Mouse (Mus musculus) CD4-positive, CD25-positive, alpha-beta regulatory T cell, adult 2 months (primary cell): ENCODE measurements at regions not wholly inside any gene's neighbourhood (a gene's known extent, or its start where the extent isn't known, plus 50 kb on each side); places are given as distances from the start of the nearest gene placed in this dataset.

Experiments used
- DNase-seq: peaks from one replicate; pipeline ENCODE4 v3.0.0-alpha.2; 2012; ENCODE audit warnings: low read depth, low spot score

- peak; percentile 46 for DNase-seq
These were observed 88.2 kb upstream of the Fam3c start for GRCm38 (mm10) chr6:22444220-22444619.

DNA sequence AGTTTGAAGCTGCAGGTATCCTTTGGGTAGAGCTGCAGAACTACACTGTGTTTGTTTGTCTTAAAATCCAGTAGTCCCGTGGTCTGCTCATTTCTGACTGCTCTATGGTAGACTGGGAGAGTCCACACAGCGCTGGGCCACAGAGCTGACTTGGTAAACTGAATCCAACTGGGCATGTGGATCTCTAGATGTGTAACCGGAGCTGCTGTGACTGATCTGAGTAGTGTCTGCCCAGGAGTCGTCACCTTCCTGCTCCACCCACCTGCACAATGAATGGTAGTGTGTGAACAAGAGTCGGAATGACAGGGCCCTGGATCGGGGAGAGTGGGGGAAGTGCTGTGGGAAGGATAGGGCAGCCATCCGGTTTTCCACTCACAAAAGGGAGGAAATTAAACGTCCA is 87.5 kb upstream of the Fam3c start:
- DNase-seq = no peak

DNA sequence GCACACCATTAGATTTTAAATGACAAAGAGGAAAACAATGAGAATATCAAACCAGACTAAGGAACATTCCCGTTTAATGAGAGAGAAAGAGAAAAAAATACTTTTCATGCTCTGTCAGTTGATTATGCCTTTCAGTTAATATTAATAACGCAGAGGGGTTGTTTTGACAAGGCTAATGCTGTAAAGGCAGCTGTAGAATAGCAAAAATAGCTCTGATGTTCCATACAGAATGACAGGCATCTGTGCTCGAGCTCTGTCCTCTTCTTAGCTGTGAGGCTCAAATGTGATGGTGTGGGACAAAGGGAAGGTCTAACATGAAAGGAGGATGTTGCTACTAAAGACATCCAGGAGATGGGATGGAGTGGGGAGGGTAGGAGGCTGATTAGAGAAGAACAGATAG is 87.1 kb upstream of the Fam3c start:
- DNase-seq = no peak

GRCm38 (mm10) chr6:22442591-22442990 is 86.5 kb upstream of the Fam3c start:
- DNase-seq = no peak

DNA sequence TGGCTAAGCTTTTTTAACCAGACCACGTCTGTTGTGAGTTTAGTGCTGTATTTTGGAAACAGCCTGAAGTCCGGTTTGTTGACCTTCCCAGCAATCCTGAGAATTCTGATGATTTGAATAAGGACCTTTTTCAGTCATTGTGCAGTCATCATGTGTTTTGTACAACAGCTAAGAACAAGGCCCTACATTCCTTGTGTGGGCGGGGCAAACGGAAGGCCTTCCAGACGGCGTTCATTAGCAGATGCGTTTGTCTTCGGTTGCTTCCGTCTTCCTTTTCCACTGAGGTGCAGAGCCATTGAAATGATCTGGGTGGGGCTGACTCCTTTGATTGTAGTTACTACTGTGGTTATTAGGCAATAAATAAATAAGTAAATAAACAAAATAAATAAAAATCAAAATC is 83.8 kb upstream of the Fam3c start:
- DNase-seq = no peak

DNA sequence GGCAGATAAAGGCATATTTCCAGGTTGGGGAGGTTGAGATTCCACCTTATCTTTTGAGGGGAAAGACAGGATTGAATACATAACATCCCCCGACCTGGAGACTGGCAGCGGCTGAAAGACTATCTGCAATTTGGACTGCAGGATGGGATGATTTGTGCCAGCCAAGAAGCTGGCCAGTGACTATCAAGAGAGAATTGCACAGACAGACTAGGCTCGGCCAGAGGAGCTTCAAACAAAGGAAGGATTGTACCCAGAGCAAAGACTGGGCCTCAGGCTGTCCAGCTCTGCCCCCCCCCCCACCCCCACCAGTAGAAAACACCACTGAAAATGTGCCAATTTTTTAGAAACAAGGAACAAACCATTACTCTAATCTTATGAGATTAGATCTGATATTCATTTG is 73.0 kb upstream of the Fam3c start:
- DNase-seq = no peak

- DNase-seq = peak; percentile 81
These were observed 68.2 kb upstream of the Fam3c start for GRCm38 (mm10) chr6:22424161-22424807.

DNA sequence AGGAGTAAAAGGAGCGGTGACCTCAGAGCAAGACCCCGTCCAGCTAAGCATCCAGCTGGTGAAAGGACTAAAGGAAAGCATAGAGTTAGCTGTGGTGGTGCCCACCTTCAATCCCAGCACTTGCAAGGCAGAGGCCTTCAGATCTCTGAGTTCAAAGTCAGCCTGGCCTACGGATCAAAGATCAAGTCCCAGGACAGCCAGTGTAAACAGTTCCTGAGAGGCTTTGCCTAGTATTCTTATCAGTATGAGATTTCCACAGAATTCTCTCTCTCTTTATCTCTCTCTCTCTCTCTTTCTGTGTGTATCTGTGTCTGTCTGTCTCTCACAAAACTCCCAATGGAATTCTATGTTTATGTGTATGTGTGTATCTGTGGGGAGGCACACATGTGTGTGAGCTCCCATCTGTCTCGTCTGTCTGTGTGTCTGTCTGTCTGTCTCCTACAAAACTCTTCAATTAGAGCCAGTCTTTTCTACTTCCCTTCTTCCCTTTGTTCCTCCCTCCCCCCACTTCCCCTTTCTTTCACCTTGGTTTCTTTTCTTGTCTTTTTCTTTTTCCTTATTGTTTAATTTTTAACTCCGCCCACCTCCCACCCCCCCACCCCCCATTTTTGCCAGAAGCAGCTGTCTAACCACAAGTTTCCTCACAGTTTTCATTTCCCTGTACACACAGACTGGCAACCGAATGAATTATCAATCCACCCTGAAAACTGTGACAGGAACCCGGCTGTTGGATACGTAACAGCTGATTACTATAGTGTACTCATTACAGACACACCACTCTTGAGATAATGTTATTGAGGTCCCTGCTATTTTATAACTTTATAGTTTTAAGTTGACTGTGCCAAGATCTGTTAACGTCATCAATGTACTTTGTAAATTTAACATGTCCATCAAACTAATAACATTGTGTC is 67.3 kb upstream of the Fam3c start:
- peak; percentile 47 for DNase-seq

DNA sequence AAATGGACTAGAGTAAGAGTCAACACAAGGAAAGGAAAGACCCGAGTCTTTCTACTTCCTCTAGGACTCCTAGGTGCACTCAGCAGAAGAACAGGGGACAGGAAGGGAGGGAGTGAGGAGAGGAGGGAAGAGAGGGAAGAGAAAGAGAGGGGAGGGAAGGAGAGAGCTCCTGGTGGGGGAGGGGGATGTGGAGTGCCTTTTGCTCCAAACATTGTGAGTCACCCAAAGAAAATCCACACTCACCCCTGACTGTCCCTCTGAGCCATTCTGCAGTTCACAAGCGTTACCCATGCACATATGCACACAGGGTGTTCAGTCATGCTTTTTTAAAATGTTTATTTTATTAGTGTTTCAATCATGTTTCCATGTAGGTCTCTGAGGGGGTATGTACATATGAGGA is 65.5 kb upstream of the Fam3c start:
- DNase-seq = no peak

DNA sequence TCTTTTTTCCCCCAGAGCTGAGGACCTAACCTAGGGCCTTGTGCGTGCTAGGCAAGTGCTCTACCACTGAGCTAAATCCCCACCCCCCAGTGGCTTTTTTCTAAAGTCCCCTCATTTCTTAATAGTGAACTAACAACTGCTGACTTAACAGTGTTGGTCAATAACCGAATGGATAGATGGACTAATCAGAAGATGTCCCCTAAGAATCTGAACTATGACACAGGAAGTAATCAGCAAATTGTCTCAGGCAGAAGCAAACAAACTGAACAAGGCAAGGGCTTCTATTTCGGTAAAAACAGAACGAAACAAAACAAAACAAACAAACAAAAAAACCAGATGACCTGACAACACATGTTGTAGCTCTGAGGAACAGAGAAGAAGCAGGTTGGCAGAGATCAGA is 62.2 kb upstream of the Fam3c start:
- no peak for DNase-seq

- DNase-seq = no peak
These were observed 61.1 kb upstream of the Fam3c start for GRCm38 (mm10) chr6:22417189-22417588.

DNA sequence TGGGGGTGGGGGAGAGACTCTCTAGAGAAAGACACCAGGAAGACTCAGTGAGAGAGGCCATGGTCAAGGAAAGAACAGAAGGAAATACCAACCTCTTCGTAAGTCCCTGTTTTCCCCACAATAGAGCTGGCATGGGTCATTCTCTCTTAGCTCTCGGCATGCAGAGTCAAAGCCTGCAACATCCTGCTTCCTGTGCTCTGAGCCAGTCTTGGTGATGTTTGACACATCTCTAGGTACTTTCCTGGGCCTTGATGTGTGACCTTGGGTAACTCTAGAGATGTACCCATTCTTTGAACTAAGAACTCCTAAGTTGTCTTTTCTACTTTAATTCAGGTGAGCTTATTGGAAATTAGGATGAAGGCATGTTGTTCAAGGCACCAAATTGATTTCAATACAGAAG is 55.8 kb upstream of the Fam3c start:
- peak; percentile 77 for DNase-seq

- peak; percentile 62 for DNase-seq
These were observed 53.0 kb upstream of the Fam3c start for GRCm38 (mm10) chr6:22408808-22409589.
